Mouse (Mus musculus): ENCODE results near the gene Cyp2w1. TPM values are rescaled to one million over a fixed set of nuclear protein-coding genes. Genes with fewer than 3 reads are reported as not detected.
A peak's percentile ranks its signal among the peaks of the same experiment; 100 is the strongest.
"Not testable (repeated sequence)": the region's sequence is repeated elsewhere in the genome, so short reads cannot be mapped to it uniquely, and the experiment has no call there.

Gene Cyp2w1
- polyA plus RNA-seq, 1 experiment from 2014 or later: not detected

GRCm38 (mm10) chr5:139384531-139384930 is 32.1 kb downstream of the Cyp2w1 start:
- H3K4me2 ChIP-seq: no peak overlapping the region
- no peak overlapping the region for H3K27ac ChIP-seq (ENCODE audit: low read depth, low read length)
- no peak for DNase-seq (ENCODE audit: low spot score, missing footprints)
- no peaks in the 10 kb centered on the region for H3K9me3 ChIP-seq (ENCODE audit: control insufficient read depth, low read length)
- H3K9ac ChIP-seq (ENCODE audit: low read length): no peak overlapping the region
- peaks cover 7% of the 10 kb centered on the region for H3K4me1 ChIP-seq (ENCODE audit: control insufficient read depth, insufficient read depth, low read length)
- no peaks in the 10 kb centered on the region for H3K27me3 ChIP-seq (ENCODE audit: control insufficient read depth, insufficient read depth, low read length)
- no peaks in the 10 kb centered on the region for H3K36me3 ChIP-seq (ENCODE audit: control insufficient read depth, insufficient read depth, low read length)
- ATAC-seq (ENCODE audit: low FRiP score): no peak
- WGBS: 83% methylated on average over 10 of the region's 10 CpGs
- no peak overlapping the region for H3K4me3 ChIP-seq (ENCODE audit: low read depth, low read length)

DNA sequence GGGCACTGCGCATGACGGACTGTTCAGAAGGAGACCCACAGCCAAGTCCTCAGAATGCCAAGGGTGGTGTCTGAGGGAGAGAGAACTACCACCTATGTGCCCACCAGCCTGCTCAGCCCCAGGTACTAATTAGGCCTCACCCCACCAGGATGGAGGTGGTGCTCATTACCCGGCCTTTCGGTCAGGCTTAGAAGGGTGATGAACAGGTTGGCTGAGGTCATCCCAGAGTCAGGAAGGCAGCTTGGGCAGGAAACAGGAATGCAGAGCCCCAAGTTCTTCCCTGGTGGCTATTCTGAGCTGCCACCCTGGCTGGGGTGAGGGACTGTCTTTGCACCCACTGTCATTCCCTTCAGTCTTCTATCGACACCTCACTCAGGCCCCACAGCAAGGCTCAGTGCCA is 33.6 kb downstream of the Cyp2w1 start:
- no peak overlapping the region for H3K4me2 ChIP-seq
- no peaks in the 10 kb centered on the region for H3K27me3 ChIP-seq (ENCODE audit: control insufficient read depth, insufficient read depth, low read length)
- ATAC-seq (ENCODE audit: low FRiP score) (no peak), DNase-seq (ENCODE audit: low spot score, missing footprints) (no peak)
- H3K9me3 ChIP-seq (ENCODE audit: control insufficient read depth, low read length): no peaks in the 10 kb centered on the region
- peaks cover 4% of the 10 kb centered on the region for H3K4me1 ChIP-seq (ENCODE audit: control insufficient read depth, insufficient read depth, low read length)
- no peak overlapping the region for H3K27ac ChIP-seq (ENCODE audit: low read depth, low read length)
- H3K36me3 ChIP-seq (ENCODE audit: control insufficient read depth, insufficient read depth, low read length): no peaks in the 10 kb centered on the region
- no peak overlapping the region; the same call in 1 of the 2 replicates for H3K9ac ChIP-seq (ENCODE audit: low read length)
- 92% methylated on average over 5 of the region's 5 CpGs for WGBS
- no peak overlapping the region for H3K4me3 ChIP-seq (ENCODE audit: low read depth, low read length)

- WGBS: 90% methylated on average over 10 of the region's 10 CpGs
- no peak for DNase-seq (ENCODE audit: low spot score, missing footprints)
- no peaks in the 10 kb centered on the region for H3K36me3 ChIP-seq (ENCODE audit: control insufficient read depth, insufficient read depth, low read length)
- no peak overlapping the region for H3K9ac ChIP-seq (ENCODE audit: low read length)
- no peak for ATAC-seq (ENCODE audit: low FRiP score)
- H3K4me1 ChIP-seq (ENCODE audit: control insufficient read depth, insufficient read depth, low read length): no peaks in the 10 kb centered on the region
- H3K27ac ChIP-seq (ENCODE audit: low read depth, low read length): no peak overlapping the region
- H3K27me3 ChIP-seq (ENCODE audit: control insufficient read depth, insufficient read depth, low read length): no peaks in the 10 kb centered on the region
- H3K4me2 ChIP-seq: no peak overlapping the region
- no peaks in the 10 kb centered on the region for H3K9me3 ChIP-seq (ENCODE audit: control insufficient read depth, low read length)
- H3K4me3 ChIP-seq (ENCODE audit: low read depth, low read length): no peak overlapping the region
Measured at GRCm38 (mm10) chr5:139387329-139388194, 35.1 kb downstream of the Cyp2w1 start.

DNA sequence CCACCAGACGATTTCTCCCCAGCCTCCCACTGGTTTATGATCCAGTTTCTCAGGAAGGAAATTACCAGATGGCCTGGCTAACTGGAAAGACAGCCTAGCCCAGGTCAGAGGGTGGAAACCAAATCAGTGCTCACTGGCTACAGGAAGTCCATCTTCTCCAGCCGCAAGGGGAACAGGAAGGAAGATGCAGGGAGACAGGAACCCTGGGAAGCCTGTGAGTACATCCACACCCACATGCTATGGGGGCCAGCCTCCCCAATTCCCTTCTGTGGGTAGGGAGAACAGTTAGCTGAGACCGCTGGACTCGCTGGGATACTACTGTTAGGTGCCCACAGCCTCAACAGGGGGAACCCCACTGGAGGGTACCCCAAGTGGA is 35.8 kb downstream of the Cyp2w1 start:
- Histone ChIP-seq H3K36me3 (ENCODE audit: control insufficient read depth, insufficient read depth, low read length) (no peaks in the 10 kb centered on the region), H3K9ac (ENCODE audit: low read length) (no peak overlapping the region), H3K4me1 (ENCODE audit: control insufficient read depth, insufficient read depth, low read length) (no peaks in the 10 kb centered on the region), H3K4me2 (no peak overlapping the region), H3K27ac (ENCODE audit: low read depth, low read length) (no peak overlapping the region), H3K27me3 (ENCODE audit: control insufficient read depth, insufficient read depth, low read length) (no peaks in the 10 kb centered on the region), H3K4me3 (ENCODE audit: low read depth, low read length) (no peak overlapping the region), H3K9me3 (ENCODE audit: control insufficient read depth, low read length) (no peaks in the 10 kb centered on the region)
- DNase-seq (ENCODE audit: low spot score, missing footprints) (no peak), ATAC-seq (ENCODE audit: low FRiP score) (no peak)
- 80% methylated on average over 4 of the region's 4 CpGs for WGBS

DNA sequence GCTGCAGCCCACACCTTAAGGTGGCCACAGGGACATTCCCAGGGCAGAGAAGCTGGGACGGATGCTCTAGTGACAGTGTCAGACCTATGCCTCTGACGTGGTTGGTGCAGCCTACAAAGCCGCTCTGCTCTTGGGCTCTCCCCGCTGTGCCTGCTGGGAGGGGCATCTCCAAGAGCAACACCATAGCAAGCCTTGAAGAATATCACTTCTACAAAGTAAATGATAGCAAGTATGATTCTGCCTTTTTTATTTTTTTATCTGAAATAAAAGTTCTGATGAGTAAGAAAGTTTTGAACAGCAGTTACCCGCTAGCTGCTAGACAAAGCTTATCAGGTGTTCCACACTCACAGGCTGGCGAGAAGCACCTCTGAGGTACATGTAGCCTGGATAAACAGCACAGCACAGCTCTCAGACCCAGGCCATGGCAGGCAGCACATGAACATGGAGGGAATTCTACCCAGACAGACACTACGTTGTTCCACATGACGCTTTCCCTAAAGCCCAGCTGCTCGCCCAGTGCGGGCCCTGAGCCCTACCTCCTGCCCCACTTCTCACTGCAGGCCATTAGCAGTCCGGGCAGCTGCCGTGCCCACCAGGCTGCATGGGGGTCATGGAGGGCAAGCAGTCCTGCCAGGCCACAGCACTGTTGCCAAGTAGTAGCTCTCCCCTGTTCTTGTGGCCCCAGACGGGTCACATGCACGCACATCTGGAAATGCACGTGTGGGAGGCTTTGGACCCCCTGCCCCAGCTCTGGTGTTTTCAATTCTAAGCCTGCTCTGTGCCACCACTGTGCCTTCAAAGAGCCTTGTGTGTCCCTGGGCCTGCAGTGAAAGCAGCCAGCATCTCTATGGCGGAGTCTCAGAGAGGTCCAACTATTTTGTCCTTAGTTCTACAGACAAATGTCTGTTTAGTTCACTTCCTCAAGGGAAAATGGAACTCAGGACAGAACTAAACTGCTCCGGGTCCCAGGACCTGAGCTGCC is 36.6 kb downstream of the Cyp2w1 start:
- no peaks in the 10 kb centered on the region for H3K36me3 ChIP-seq (ENCODE audit: control insufficient read depth, insufficient read depth, low read length)
- ATAC-seq (ENCODE audit: low FRiP score): no peak
- no peak overlapping the region for H3K9ac ChIP-seq (ENCODE audit: low read length)
- 82% methylated on average over 17 of the region's 17 CpGs for WGBS
- H3K4me3 ChIP-seq (ENCODE audit: low read depth, low read length): no peak overlapping the region
- H3K27me3 ChIP-seq (ENCODE audit: control insufficient read depth, insufficient read depth, low read length): no peaks in the 10 kb centered on the region
- H3K4me2 ChIP-seq: no peak overlapping the region
- H3K4me1 ChIP-seq (ENCODE audit: control insufficient read depth, insufficient read depth, low read length): no peaks in the 10 kb centered on the region
- H3K9me3 ChIP-seq (ENCODE audit: control insufficient read depth, low read length): no peaks in the 10 kb centered on the region
- DNase-seq (ENCODE audit: low spot score, missing footprints): no peak
- peak overlapping the region; percentile 45; the same call in 1 of the 2 replicates for H3K27ac ChIP-seq (ENCODE audit: low read depth, low read length)

GRCm38 (mm10) chr5:139389676-139390061 is 37.3 kb downstream of the Cyp2w1 start:
- WGBS: 73% methylated on average over 6 of the region's 6 CpGs
- ATAC-seq (ENCODE audit: low FRiP score) (no peak), DNase-seq (ENCODE audit: low spot score, missing footprints) (no peak)
- Histone ChIP-seq H3K9me3 (ENCODE audit: control insufficient read depth, low read length) (no peaks in the 10 kb centered on the region), H3K36me3 (ENCODE audit: control insufficient read depth, insufficient read depth, low read length) (no peaks in the 10 kb centered on the region), H3K27ac (ENCODE audit: low read depth, low read length) (no peak overlapping the region; the same call in 1 of the 2 replicates), H3K9ac (ENCODE audit: low read length) (no peak overlapping the region), H3K4me1 (ENCODE audit: control insufficient read depth, insufficient read depth, low read length) (no peaks in the 10 kb centered on the region), H3K4me3 (ENCODE audit: low read depth, low read length) (no peak overlapping the region), H3K4me2 (no peak overlapping the region), H3K27me3 (ENCODE audit: control insufficient read depth, insufficient read depth, low read length) (no peaks in the 10 kb centered on the region)

- DNase-seq (ENCODE audit: low spot score, missing footprints); H3K9me3 ChIP-seq (ENCODE audit: control insufficient read depth, low read length); H3K9ac ChIP-seq (ENCODE audit: low read length); H3K4me3 ChIP-seq (ENCODE audit: low read depth, low read length); H3K4me1 ChIP-seq (ENCODE audit: control insufficient read depth, insufficient read depth, low read length); H3K27ac ChIP-seq (ENCODE audit: low read depth, low read length); H3K27me3 ChIP-seq (ENCODE audit: control insufficient read depth, insufficient read depth, low read length); ATAC-seq (ENCODE audit: low FRiP score); H3K36me3 ChIP-seq (ENCODE audit: control insufficient read depth, insufficient read depth, low read length); H3K4me2 ChIP-seq: not testable (repeated sequence)
- 78% methylated on average over 5 of the region's 5 CpGs for WGBS
Measured at GRCm38 (mm10) chr5:139390324-139391119, 38.1 kb downstream of the Cyp2w1 start.

GRCm38 (mm10) chr5:139391309-139391990 is 39.0 kb downstream of the Cyp2w1 start:
- DNase-seq (ENCODE audit: low spot score, missing footprints) (no peak), ATAC-seq (ENCODE audit: low FRiP score) (no peak)
- Histone ChIP-seq H3K27me3 (ENCODE audit: control insufficient read depth, insufficient read depth, low read length) (no peaks in the 10 kb centered on the region), H3K9me3 (ENCODE audit: control insufficient read depth, low read length) (no peaks in the 10 kb centered on the region), H3K27ac (ENCODE audit: low read depth, low read length) (no peak overlapping the region), H3K4me3 (ENCODE audit: low read depth, low read length) (no peak overlapping the region), H3K36me3 (ENCODE audit: control insufficient read depth, insufficient read depth, low read length) (no peaks in the 10 kb centered on the region), H3K4me2 (no peak overlapping the region), H3K9ac (ENCODE audit: low read length) (no peak overlapping the region), H3K4me1 (ENCODE audit: control insufficient read depth, insufficient read depth, low read length) (no peaks in the 10 kb centered on the region)
- WGBS: 84% methylated on average over 11 of the region's 11 CpGs
